Mouse (Mus musculus): ENCODE measurements around the gene Arhgef28. TPM values are rescaled to one million over a fixed set of nuclear protein-coding genes. Genes with fewer than 3 reads are reported as not detected.

Gene Arhgef28
- total RNA-seq, 2 experiments from 2014 or later = 6.1 to 8.8 TPM

GRCm38 (mm10) chr13:97883629-97884028, 322.6 kb downstream of the Arhgef28 start:
- DNase-seq = no peak
- intact Hi-C loops (cut with DNase I) = no loop called here

- no peak for DNase-seq
- intact Hi-C loops (cut with DNase I) = no loop called here
Measured at GRCm38 (mm10) chr13:97876450-97876849, 329.8 kb downstream of the Arhgef28 start.

DNA sequence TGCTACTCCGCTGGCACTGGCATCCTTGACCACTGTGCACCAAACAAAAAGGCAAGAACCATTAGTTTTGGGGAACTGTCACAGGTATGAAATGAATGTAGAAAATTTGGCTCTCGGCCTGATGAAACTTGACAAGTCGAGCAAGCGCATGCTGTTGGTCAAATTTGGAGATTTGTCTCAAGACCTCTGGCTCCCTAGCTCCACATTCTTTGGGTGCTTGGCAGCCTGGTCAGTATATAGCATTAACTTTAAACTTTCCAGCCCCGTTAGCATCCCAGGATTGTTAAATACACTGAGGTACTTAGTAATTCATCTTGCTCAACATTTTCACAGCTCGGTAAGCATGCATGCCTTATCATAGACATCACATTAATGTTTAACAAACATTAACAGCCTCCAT, 330.2 kb downstream of the Arhgef28 start:
- intact Hi-C loops (cut with DNase I) = no loop called here
- no peak for DNase-seq

DNA sequence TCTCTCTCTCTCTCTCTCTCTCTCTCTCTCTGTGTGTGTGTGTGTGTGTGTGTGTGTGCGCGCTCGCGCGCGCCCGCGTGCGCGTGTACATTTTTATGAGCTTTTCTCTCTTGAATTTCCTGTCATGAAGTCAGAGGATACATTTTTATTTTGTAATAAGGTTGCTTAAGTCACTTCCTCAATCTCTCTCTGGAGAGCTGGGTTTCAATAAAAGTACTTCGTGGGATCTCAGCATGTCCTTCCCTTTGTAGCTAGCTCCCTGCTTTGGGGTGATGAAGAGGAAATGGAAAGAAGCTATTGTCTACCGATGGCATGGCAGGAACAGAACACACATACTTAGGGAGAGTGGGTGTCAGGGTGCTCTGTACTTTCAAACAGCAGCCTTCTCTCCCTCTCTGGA, 336.8 kb downstream of the Arhgef28 start:
- intact Hi-C loops (cut with DNase I) = no loop called here
- DNase-seq = no peak

- peak; percentile 28 to 35 for DNase-seq
- intact Hi-C loops (cut with DNase I) = no loop called here
Measured at GRCm38 (mm10) chr13:97867322-97867962, 338.8 kb downstream of the Arhgef28 start.

- intact Hi-C loops (cut with DNase I) = loop anchor here (5.0 kb wide), 2 partner anchors 78 to 617 kb away; partner anchors contain the start of gene Enc1
- peak; percentile 56 to 68 for DNase-seq
Measured at GRCm38 (mm10) chr13:97859071-97859470, 347.2 kb downstream of the Arhgef28 start.

- peak in 1 of 2 experiments; percentile 13 for DNase-seq
- intact Hi-C loops (cut with DNase I) = loop anchor here (5.0 kb wide), 2 partner anchors 79 to 616 kb away; partner anchors contain the start of gene Enc1
Measured at GRCm38 (mm10) chr13:97857860-97858259, 348.4 kb downstream of the Arhgef28 start.

- intact Hi-C loops (cut with DNase I) = no loop called here
- DNase-seq = peak; percentile 81
Measured at GRCm38 (mm10) chr13:97853356-97853968, 352.8 kb downstream of the Arhgef28 start.

Other genes starting within 250 kb of the Arhgef28 start
- 1 to 10 TPM; 7.7 to 8.3 TPM for gene Utp15, start 56.6 kb upstream of the Arhgef28 start, total RNA-seq (2021)
- gene Ankra2, start 56.6 kb upstream of the Arhgef28 start, total RNA-seq (2021) = 10 to 100 TPM; 23.5 to 23.7 TPM
- gene Gm21976, start 73.4 kb upstream of the Arhgef28 start, total RNA-seq (2021) = not detected
- 100 to 1,000 TPM; 260 to 270 TPM for gene Btf3, start 110.6 kb upstream of the Arhgef28 start, total RNA-seq (2021)
- gene Foxd1, start 147.8 kb upstream of the Arhgef28 start, total RNA-seq (2021) = under 1 TPM; 0.17 to 0.25 TPM